In the genomic region with DNA sequence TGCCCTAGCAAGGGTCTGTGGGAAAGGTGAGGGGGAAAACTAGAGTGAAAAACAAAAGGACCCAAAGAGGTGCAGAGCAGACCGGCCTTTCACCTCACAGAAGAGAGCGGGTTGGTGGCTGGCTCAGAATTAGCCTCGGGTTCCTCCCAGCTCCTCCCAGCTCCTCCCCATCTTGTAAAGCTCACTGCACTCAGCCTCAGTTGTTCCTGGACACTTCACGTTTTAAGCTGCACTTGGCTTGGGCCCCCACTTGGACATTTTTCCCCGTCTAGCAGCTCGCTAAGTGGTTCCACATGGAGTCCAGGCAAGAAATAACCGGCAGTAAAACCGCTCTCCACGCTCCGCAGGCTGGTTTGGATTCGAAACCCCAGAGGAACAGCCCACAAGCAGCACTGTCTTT, we compare ENCODE assay signal across 9 mouse cellular contexts. TPM values are rescaled to one million over a fixed set of nuclear protein-coding genes. Genes with fewer than 3 reads are reported as not detected.
DNase-seq lines count a peak whose midpoint lies in the region; ATAC-seq lines count a peak whose summit lies in the region.
"Had no signal": no experiment of that assay in that cellular context is flagged by ENCODE, and none has a peak within 500 bp of the region (broad histone marks: within the 10 kb centered on the region; RNA-seq: fewer than 3 reads in every experiment).

No protein-coding gene starts in this region.

- peak; percentile 22 for DNase-seq in kidney, postnatal 10 days
- no peak for DNase-seq in kidney, postnatal 36 days
- peak; percentile 84 for DNase-seq in forelimb bud, embryonic 11.5 days (ENCODE audit: low read depth, low spot score)
- DNase-seq in intestine, embryonic 14.5 days (ENCODE audit: low spot score): peak; percentile 67
- peak; percentile 51 to 79 for DNase-seq in lung, postnatal 4 days
- no peak for DNase-seq in cerebellum, adult 8-10 months
- no peak for DNase-seq in spleen, postnatal 14 days (ENCODE audit: low spot score in 2 of 2)
- DNase-seq in urinary bladder, adult 2 months (ENCODE audit: low spot score): no peak

- H3K27ac ChIP-seq in intestine, embryonic 14.5 days (ENCODE audit: low read depth): peak overlapping the region; percentile 89
- H3K27ac ChIP-seq: macrophage had no signal

- H3K36me3 ChIP-seq in intestine, embryonic 14.5 days (ENCODE audit: control insufficient read depth, insufficient read depth, low read length): no peaks in the 10 kb centered on the region

- H3K4me3 ChIP-seq in intestine, embryonic 14.5 days (ENCODE audit: low read depth, low read length): peak overlapping the region; percentile 6

- peak; percentile 52; the same call in 1 of the 2 replicates for ATAC-seq in intestine, embryonic 14.5 days (replicated peaks; ENCODE audit: low FRiP score, low TSS enrichment, low read depth)

- H3K4me1 ChIP-seq in intestine, embryonic 14.5 days (replicated peaks; ENCODE audit: control insufficient read depth, insufficient read depth, low read length): peaks cover 30% of the 10 kb centered on the region

- WGBS in intestine, embryonic 14.5 days: 26% methylated on average over 11 of the region's 11 CpGs

- H3K9me3 ChIP-seq in intestine, embryonic 14.5 days (ENCODE audit: control insufficient read depth, low read length): no peaks in the 10 kb centered on the region

- peaks cover 5% of the 10 kb centered on the region; the same call in 1 of the 2 replicates for H3K27me3 ChIP-seq in intestine, embryonic 14.5 days (replicated peaks; ENCODE audit: control insufficient read depth, insufficient read depth, low read length)

- peak overlapping the region; percentile 49 for H3K4me2 ChIP-seq in intestine, embryonic 14.5 days (ENCODE audit: low read length)

- 0 out of 2 replicates have a peak overlapping the region, but pooled peaks have one; percentile 22 for H3K9ac ChIP-seq in intestine, embryonic 14.5 days (ENCODE audit: low read length)

RNA-seq across cellular contexts. Expression of gene P4ha3, which starts 3.3 kb away (rescaled TPM):
- polyA plus RNA-seq in intestine, embryonic 14.5 days (2014; fragmentation: Nextera tagmentation; extraction: Ambion mirVana): 4.4 and 5.8 TPM in 2 replicates
- polyA plus RNA-seq in urinary bladder, adult 2 months (2012; rRNA removed): 1.2 and 2.0 TPM in 2 replicates

Comparison
In these comparisons a context has a peak if more than half of its experiments do, and no peak if none do; other contexts are left out.
1. DNase-seq: peak in kidney, postnatal 10 days (single experiment), forelimb bud, embryonic 11.5 days (single experiment), intestine, embryonic 14.5 days (single experiment) and lung, postnatal 4 days (2 of 2); none in kidney, postnatal 36 days (0 of 2), cerebellum, adult 8-10 months (single experiment), spleen, postnatal 14 days (0 of 2) and urinary bladder, adult 2 months (single experiment).